Mouse (Mus musculus): Measurements from ENCODE around the gene Ebf1.

DNA sequence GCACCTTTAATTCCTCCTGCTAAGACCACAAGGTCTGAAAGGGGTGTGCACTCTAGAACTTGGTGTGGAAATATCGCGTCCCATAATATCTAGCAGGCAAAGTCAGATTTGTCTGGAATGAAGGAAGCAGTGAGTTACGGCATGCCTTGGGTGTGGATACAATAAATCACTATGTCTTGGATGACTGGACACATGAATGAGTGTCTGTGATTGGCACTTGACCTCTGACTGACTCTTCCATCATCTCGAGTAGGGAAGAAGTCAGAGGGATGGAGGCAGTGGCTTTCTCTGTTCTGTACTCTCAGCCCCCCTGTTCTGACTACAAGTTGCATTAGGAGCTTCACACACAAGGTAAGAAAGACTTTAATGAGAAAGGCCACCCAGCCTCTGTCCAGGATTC, 112.8 kb downstream of the Ebf1 start:
- TF ChIP-seq USF2 (IDR thresholded peaks at IDR 0.05; ENCODE audit: borderline replicate concordance in 1 of 2, insufficient read depth in 1 of 2, low read depth in 1 of 2, low read length in 2 of 2) (no peak), ZNF384 (IDR thresholded peaks at IDR 0.05; ENCODE audit: low read depth, low read length) (no peak), HCFC1 (IDR thresholded peaks at IDR 0.05; ENCODE audit: low read depth, low read length) (no peak), CHD2 (IDR thresholded peaks at IDR 0.05; ENCODE audit: low read length) (no peak), BHLHE40 (IDR thresholded peaks at IDR 0.05; ENCODE audit: borderline replicate concordance, low read depth, low read length) (no peak), GABPA (IDR thresholded peaks at IDR 0.05; ENCODE audit: low read depth, low read length) (no peak), GATA1 (IDR thresholded peaks at IDR 0.05; ENCODE audit: low read depth, low read length) (no peak), TBP (IDR thresholded peaks at IDR 0.05; ENCODE audit: low read depth, low read length) (no peak), ZKSCAN1 (IDR thresholded peaks at IDR 0.05; ENCODE audit: low read depth, low read length) (no peak)

Measured in MEL (cell line).